Mouse (Mus musculus): Measurements from ENCODE around the gene Atrip. TPM values are rescaled to one million over a fixed set of nuclear protein-coding genes. Genes with fewer than 3 reads are reported as not detected.
A peak's percentile ranks its signal among the peaks of the same experiment; 100 is the strongest.

The Atrip gene
- polyA plus RNA-seq (2012; rRNA removed): 36.4 and 37.1 TPM in 2 replicates

DNA sequence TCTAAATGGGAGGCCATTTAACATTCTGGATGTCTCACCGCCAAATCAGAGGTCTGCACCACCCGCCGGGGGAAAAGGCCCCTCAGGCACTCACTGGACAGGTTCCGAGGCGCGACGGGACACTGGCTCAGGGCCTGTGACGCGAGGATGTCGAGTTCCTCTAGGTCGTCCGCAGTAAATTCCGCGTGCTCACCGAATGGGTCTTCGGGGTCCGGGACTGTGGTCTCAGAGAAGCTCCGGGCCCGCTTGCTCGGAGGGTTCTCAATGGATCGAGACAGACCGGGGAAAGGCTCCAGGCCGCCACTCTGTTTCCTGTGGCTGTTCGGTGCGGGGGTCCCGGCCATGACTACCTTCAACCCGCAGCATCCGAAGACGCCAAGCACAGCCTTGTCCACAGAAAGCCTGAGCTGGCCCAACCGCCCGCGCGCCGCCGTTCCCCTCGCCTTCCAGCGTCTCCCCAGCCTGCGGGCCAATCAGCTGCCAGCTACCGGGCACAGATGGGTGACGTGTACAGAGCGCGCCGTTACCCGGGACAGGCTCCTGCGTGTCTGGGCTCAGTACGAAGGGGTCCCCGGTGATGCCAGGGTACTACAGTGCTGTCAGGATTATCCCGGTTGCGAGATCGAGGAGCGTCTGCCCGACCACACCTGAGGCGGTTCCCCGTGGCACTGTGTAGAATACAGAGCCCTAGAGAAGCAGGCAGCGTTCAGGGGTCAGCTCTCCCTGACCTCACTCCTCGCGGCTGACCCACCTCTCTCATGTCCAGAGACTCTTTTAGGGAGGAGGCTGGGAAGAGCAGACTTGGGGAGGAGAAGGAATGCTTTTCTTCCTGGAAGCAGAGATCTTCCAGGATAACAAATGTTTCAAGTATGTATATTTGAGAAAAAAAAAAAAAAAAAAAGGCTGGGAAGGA is at the start of gene Atrip:
Gene Atrip (minus strand): TSS at position 464 of the 913 bp plus-strand sequence.
- peak within 1 kb of the TSS; percentile 78 for H3K27ac ChIP-seq (ENCODE audit: insufficient read depth, low read length)
- peaks cover 6% of the 10 kb centered on the region; the same call in 1 of the 2 replicates for H3K4me1 ChIP-seq (ENCODE audit: control insufficient read depth, insufficient read depth, low read length)
- TF ChIP-seq CTCF (IDR thresholded peaks at IDR 0.05; ENCODE audit: extremely low read depth, insufficient read depth, low read length) (no peak), POLR2A (IDR thresholded peaks at IDR 0.05; ENCODE audit: extremely low read depth, insufficient read depth, low read length) (peak; percentile 87)
- peak within 1 kb of the TSS; percentile 95 for H3K4me3 ChIP-seq (ENCODE audit: insufficient read depth, low read length)

DNA sequence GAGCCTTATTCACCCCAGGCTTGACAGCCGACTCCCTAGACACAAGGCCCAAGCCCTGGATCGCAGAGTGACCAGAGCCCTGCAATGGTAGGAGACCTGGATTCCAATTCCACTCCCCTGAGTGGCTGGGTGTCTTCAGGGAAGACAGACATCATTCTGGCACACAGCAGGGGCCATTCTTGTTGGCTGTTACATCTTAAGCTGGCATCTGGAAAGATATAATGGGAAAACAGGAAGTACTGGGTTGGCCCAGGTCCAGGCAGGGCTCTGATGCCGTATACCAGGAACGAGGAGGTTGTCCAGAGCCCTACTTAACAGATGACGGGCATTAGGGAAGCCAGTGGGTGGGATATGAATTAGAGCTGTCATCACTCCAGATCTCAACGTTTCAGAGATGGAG is 49.3 kb upstream of the Atrip start:
- Histone ChIP-seq H3K27ac (ENCODE audit: insufficient read depth, low read length) (no peak overlapping the region), H3K4me1 (ENCODE audit: control insufficient read depth, insufficient read depth, low read length) (no peaks in the 10 kb centered on the region), H3K4me3 (ENCODE audit: insufficient read depth, low read length) (no peak overlapping the region)
- TF ChIP-seq POLR2A (IDR thresholded peaks at IDR 0.05; ENCODE audit: extremely low read depth, insufficient read depth, low read length) (no peak), CTCF (IDR thresholded peaks at IDR 0.05; ENCODE audit: extremely low read depth, insufficient read depth, low read length) (no peak)

- TF ChIP-seq CTCF (IDR thresholded peaks at IDR 0.05; ENCODE audit: extremely low read depth, insufficient read depth, low read length) (peak; percentile 31; the same call in 1 of the 2 replicates), POLR2A (IDR thresholded peaks at IDR 0.05; ENCODE audit: extremely low read depth, insufficient read depth, low read length) (no peak)
- H3K4me3 ChIP-seq (ENCODE audit: insufficient read depth, low read length): no peak overlapping the region
These were observed 48.7 kb upstream of the Atrip start for GRCm38 (mm10) chr9:109122553-109123085.

DNA sequence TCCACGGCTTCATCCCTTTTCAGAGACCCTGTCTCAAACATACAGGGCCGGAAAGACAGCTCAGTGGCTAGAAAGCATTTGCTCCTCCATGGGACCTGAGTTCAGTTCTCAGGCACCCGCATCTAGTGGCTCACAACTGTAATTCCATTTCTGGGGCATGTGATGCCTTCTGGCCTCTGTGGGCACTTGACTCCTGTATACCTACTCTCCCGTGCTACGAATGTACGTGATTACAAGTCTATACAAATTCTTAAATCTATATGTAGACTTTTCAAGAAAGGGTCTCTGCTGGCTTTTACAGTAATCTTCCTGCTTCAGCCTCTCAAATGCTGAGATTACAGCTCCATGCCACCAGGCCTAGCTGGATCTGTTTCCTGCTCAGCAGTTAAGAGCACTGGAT is 47.0 kb upstream of the Atrip start:
- H3K27ac ChIP-seq (ENCODE audit: insufficient read depth, low read length): no peak overlapping the region
- no peak overlapping the region for H3K4me3 ChIP-seq (ENCODE audit: insufficient read depth, low read length)
- no peak for TF ChIP-seq POLR2A (IDR thresholded peaks at IDR 0.05; ENCODE audit: extremely low read depth, insufficient read depth, low read length)
- no peak for TF ChIP-seq CTCF (IDR thresholded peaks at IDR 0.05; ENCODE audit: extremely low read depth, insufficient read depth, low read length)
- H3K4me1 ChIP-seq (ENCODE audit: control insufficient read depth, insufficient read depth, low read length): no peaks in the 10 kb centered on the region

More at GRCm38 (mm10) chr9:109122553-109123085, 48.7 kb upstream of the Atrip start:
- no peaks in the 10 kb centered on the region for H3K4me1 ChIP-seq (ENCODE audit: control insufficient read depth, insufficient read depth, low read length)
- no peak overlapping the region for H3K27ac ChIP-seq (ENCODE audit: insufficient read depth, low read length)

DNA sequence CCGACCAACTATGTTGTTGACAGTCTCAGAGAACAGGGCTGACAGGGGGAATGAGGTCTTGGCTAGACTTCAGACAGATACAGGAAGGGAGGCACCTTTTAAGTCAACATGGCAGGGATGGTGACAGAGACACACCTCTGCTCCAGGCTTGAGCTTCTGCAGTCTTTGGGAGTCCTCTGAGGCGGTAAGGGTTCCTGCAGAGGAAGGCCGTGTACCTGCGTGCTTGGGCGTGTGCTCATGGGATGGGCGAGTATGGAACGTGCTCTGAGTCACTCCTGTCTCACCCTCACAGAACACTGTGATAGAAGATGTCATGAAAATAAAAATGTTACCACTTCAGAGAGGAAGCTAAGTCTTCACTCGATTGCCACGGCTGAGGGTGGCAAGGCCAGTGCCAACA is 45.6 kb upstream of the Atrip start:
- no peak overlapping the region for H3K4me3 ChIP-seq (ENCODE audit: insufficient read depth, low read length)
- no peaks in the 10 kb centered on the region for H3K4me1 ChIP-seq (ENCODE audit: control insufficient read depth, insufficient read depth, low read length)
- H3K27ac ChIP-seq (ENCODE audit: insufficient read depth, low read length): no peak overlapping the region
- TF ChIP-seq POLR2A (IDR thresholded peaks at IDR 0.05; ENCODE audit: extremely low read depth, insufficient read depth, low read length): no peak
- no peak for TF ChIP-seq CTCF (IDR thresholded peaks at IDR 0.05; ENCODE audit: extremely low read depth, insufficient read depth, low read length)

DNA sequence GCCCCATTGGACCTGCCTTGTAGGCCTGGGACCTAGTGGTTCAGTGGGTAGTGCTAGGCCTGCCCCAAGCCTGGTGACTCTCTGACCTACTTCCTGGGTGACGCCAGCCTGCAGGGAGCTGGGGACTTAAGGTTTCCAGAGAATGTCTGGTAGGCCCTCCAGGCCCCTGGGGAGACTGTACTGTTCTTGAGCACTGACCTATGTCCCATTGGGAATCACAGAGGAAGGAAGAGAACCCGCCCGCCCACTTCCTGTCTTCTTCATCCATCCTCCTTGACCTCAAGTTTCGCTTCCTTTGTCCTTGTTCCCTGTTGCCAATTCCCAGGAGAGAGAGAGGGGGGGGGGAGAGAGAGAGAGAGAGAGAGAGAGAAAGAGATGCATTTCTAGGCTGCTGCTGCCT is 44.2 kb upstream of the Atrip start:
- TF ChIP-seq POLR2A (IDR thresholded peaks at IDR 0.05; ENCODE audit: extremely low read depth, insufficient read depth, low read length) (no peak), CTCF (IDR thresholded peaks at IDR 0.05; ENCODE audit: extremely low read depth, insufficient read depth, low read length) (no peak)
- H3K27ac ChIP-seq (ENCODE audit: insufficient read depth, low read length): no peak overlapping the region
- H3K4me1 ChIP-seq (ENCODE audit: control insufficient read depth, insufficient read depth, low read length): no peaks in the 10 kb centered on the region
- no peak overlapping the region for H3K4me3 ChIP-seq (ENCODE audit: insufficient read depth, low read length)

DNA sequence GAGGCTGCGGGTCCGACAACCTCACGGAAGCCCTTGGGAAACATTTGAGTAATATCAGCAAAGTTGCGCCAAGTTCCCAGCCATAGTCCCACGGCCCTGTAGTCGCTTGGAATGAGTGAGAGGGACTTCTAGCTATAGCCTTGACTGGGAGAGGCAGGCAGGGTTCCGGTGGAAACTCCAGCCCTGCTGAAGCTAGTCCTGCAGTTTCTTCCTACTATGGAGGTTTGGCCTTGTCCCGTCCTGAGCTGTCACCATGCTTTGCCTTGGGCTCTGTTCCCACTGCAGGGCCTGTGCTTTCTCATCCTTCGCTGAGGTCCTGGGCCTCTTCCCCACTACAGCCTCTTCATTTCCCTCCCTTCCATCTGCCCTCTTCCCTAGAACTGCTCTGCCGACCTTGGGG is 42.3 kb upstream of the Atrip start:
- Histone ChIP-seq H3K4me3 (ENCODE audit: insufficient read depth, low read length) (no peak overlapping the region), H3K27ac (ENCODE audit: insufficient read depth, low read length) (no peak overlapping the region), H3K4me1 (ENCODE audit: control insufficient read depth, insufficient read depth, low read length) (no peaks in the 10 kb centered on the region)
- TF ChIP-seq CTCF (IDR thresholded peaks at IDR 0.05; ENCODE audit: extremely low read depth, insufficient read depth, low read length) (no peak), POLR2A (IDR thresholded peaks at IDR 0.05; ENCODE audit: extremely low read depth, insufficient read depth, low read length) (no peak)

GRCm38 (mm10) chr9:109114871-109115270 is 40.9 kb upstream of the Atrip start:
- Histone ChIP-seq H3K4me1 (ENCODE audit: control insufficient read depth, insufficient read depth, low read length) (no peaks in the 10 kb centered on the region), H3K4me3 (ENCODE audit: insufficient read depth, low read length) (no peak overlapping the region), H3K27ac (ENCODE audit: insufficient read depth, low read length) (no peak overlapping the region)
- TF ChIP-seq POLR2A (IDR thresholded peaks at IDR 0.05; ENCODE audit: extremely low read depth, insufficient read depth, low read length) (no peak), CTCF (IDR thresholded peaks at IDR 0.05; ENCODE audit: extremely low read depth, insufficient read depth, low read length) (no peak)

GRCm38 (mm10) chr9:109114276-109114675 is 40.4 kb upstream of the Atrip start:
- Histone ChIP-seq H3K27ac (ENCODE audit: insufficient read depth, low read length) (no peak overlapping the region), H3K4me1 (ENCODE audit: control insufficient read depth, insufficient read depth, low read length) (no peaks in the 10 kb centered on the region), H3K4me3 (ENCODE audit: insufficient read depth, low read length) (no peak overlapping the region)
- no peak for TF ChIP-seq CTCF (IDR thresholded peaks at IDR 0.05; ENCODE audit: extremely low read depth, insufficient read depth, low read length)
- TF ChIP-seq POLR2A (IDR thresholded peaks at IDR 0.05; ENCODE audit: extremely low read depth, insufficient read depth, low read length): no peak

DNA sequence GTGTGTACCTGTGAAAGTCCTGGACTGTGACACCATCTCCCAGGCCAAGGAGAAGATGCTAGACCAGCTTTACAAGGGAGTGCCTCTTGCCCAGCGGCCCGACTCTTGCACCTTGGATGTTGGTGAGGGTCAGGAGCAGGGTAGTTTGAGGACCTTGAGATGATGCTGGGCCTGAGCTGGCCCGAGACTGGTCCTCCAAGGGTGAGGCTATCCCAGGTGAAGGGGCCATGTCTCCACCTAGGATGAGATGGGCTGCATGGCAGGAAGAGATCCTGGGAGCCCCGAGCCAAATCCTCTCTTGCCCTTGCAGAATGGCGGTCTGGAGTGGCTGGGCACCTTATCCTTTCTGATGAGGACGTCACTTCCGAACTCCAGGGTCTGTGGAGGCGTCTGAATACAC is 39.4 kb upstream of the Atrip start:
- Histone ChIP-seq H3K4me3 (ENCODE audit: insufficient read depth, low read length) (no peak overlapping the region), H3K27ac (ENCODE audit: insufficient read depth, low read length) (no peak overlapping the region), H3K4me1 (ENCODE audit: control insufficient read depth, insufficient read depth, low read length) (no peaks in the 10 kb centered on the region)
- no peak for TF ChIP-seq POLR2A (IDR thresholded peaks at IDR 0.05; ENCODE audit: extremely low read depth, insufficient read depth, low read length)
- TF ChIP-seq CTCF (IDR thresholded peaks at IDR 0.05; ENCODE audit: extremely low read depth, insufficient read depth, low read length): no peak

Data from cortical plate, adult 2 months (tissue).